ENCODE assay signal across 9 mouse cellular contexts in genomic region chr3:104599296-104600150, GRCm38 (mm10). TPM values are rescaled to one million over a fixed set of nuclear protein-coding genes. Genes with fewer than 3 reads are reported as not detected.
DNase-seq lines count a peak whose midpoint lies in the region; ATAC-seq and TF ChIP-seq lines count a peak whose summit lies in the region.
"Had no signal": no experiment of that assay in that cellular context is flagged by ENCODE, and none has a peak within 500 bp of the region (broad histone marks: within the 10 kb centered on the region; RNA-seq: fewer than 3 reads in every experiment).

No protein-coding gene starts in this region.

- intact Hi-C loops in gastrocnemius, postnatal 36 days (cut with DNase I), result no loop called here

- peaks cover 52% of the 10 kb centered on the region for H3K4me1 ChIP-seq in heart, embryonic 16.5 days (ENCODE audit: control insufficient read depth, insufficient read depth, low read length)
- peaks cover 17% of the 10 kb centered on the region; the same call in 1 of the 2 replicates for H3K4me1 ChIP-seq in small intestine, adult 2 months (ENCODE audit: control insufficient read depth, insufficient read depth, insufficient read length, low read length)

- no peak for TF ChIP-seq CTCF in small intestine, adult 2 months (IDR thresholded peaks at IDR 0.05; ENCODE audit: extremely low read depth, insufficient read length, insufficient replicate concordance, low read depth, low read length)

- no peaks in the 10 kb centered on the region for H3K9me3 ChIP-seq in heart, embryonic 16.5 days (replicated peaks; ENCODE audit: control insufficient read depth, low read length)
- H3K9me3 ChIP-seq: embryonic facial prominence, embryonic 13.5 days had no signal

- H3K4me3 ChIP-seq in heart, embryonic 16.5 days (ENCODE audit: low read length), result peak overlapping the region; percentile 30
- 0 out of 2 replicates have a peak overlapping the region, but pooled peaks have one; percentile 2 for H3K4me3 ChIP-seq in small intestine, adult 2 months (ENCODE audit: low read depth, low read length)
- H3K4me3 ChIP-seq: embryonic facial prominence, embryonic 13.5 days had no signal

- TF ChIP-seq POLR2A in small intestine, adult 2 months (IDR thresholded peaks at IDR 0.05; ENCODE audit: low read depth, low read length), result no peak

- H3K9ac ChIP-seq in heart, embryonic 16.5 days (ENCODE audit: low read length), result peak overlapping the region; percentile 48
- H3K9ac ChIP-seq: embryonic facial prominence, embryonic 13.5 days had no signal

- peak; percentile 94 for ATAC-seq in heart, embryonic 16.5 days (replicated peaks; ENCODE audit: extremely low read depth, insufficient read depth, low FRiP score)
- ATAC-seq in megakaryocyte, adult 5-6 weeks (ENCODE audit: poor library complexity, severe bottlenecking), result no peak

- H3K27me3 ChIP-seq in heart, embryonic 16.5 days (ENCODE audit: control insufficient read depth, insufficient read depth, low read length), result no peaks in the 10 kb centered on the region
- no peaks in the 10 kb centered on the region for H3K27me3 ChIP-seq in small intestine, adult 2 months (ENCODE audit: control insufficient read depth, insufficient read depth, low read length)
- H3K27me3 ChIP-seq: embryonic facial prominence, embryonic 13.5 days had no signal

- WGBS in heart, embryonic 16.5 days, result 33% methylated on average over 20 of the region's 20 CpGs
- 23% methylated on average over 20 of the region's 20 CpGs for WGBS in small intestine, adult 2 months

- peak; percentile 11 for DNase-seq in gastrocnemius, postnatal 10 days
- DNase-seq in gastrocnemius, postnatal 36 days, result no peak
- DNase-seq in kidney, postnatal 14 days, result peak; percentile 80
- no peak for DNase-seq in adrenal gland, postnatal 14 days
- DNase-seq in thymus, postnatal 0 days (ENCODE audit: low spot score), result no peak

- H3K27ac ChIP-seq in heart, embryonic 16.5 days (ENCODE audit: low read length), result peak overlapping the region; percentile 98
- peak overlapping the region; percentile 87 for H3K27ac ChIP-seq in small intestine, adult 2 months (ENCODE audit: insufficient read depth, low read depth, low read length)
- H3K27ac ChIP-seq: embryonic facial prominence, embryonic 13.5 days had no signal

- no peaks in the 10 kb centered on the region for H3K36me3 ChIP-seq in heart, embryonic 16.5 days (ENCODE audit: control insufficient read depth, insufficient read depth)
- no peaks in the 10 kb centered on the region for H3K36me3 ChIP-seq in small intestine, adult 2 months (ENCODE audit: control insufficient read depth, insufficient read depth, low read length)
- H3K36me3 ChIP-seq: embryonic facial prominence, embryonic 13.5 days had no signal

- peak overlapping the region; percentile 59 for H3K4me2 ChIP-seq in heart, embryonic 16.5 days (ENCODE audit: low read depth, low read length)
- H3K4me2 ChIP-seq: embryonic facial prominence, embryonic 13.5 days had no signal

RNA-seq across cellular contexts. Expression of gene Slc16a1, which starts 38.9 kb away (rescaled TPM):
- 10 to 100 TPM; 24.9 to 30.6 TPM for total RNA-seq in gastrocnemius, postnatal 10 days (2021)
- total RNA-seq in gastrocnemius, postnatal 36 days (2021), result 10 to 100 TPM; 20.3 to 27.5 TPM
- 79.9 and 84.1 TPM in 2 replicates for polyA plus RNA-seq in heart, embryonic 16.5 days (2015; fragmentation: Nextera tagmentation; extraction: Ambion mirVana)
- polyA plus RNA-seq in small intestine, adult 2 months (2012; rRNA removed), result 8.3 and 17.1 TPM in 2 replicates
- 77.1 and 104 TPM in 2 replicates for total RNA-seq in adrenal gland, postnatal 14 days (2021)
- 7.3 and 9.2 TPM in 2 replicates for total RNA-seq in megakaryocyte, adult 5-6 weeks (2015)
- total RNA-seq in megakaryocyte, adult 5-6 weeks (2017), result 10.6 and 12.7 TPM in 2 replicates
- 82.5 and 84.3 TPM in 2 replicates for polyA plus RNA-seq in thymus, postnatal 0 days (2015; fragmentation: Nextera tagmentation; extraction: Ambion mirVana)

Comparison
In these comparisons a context has a peak if more than half of its experiments do, and no peak if none do; other contexts are left out.
1. DNase-seq: peak in gastrocnemius, postnatal 10 days (single experiment) and kidney, postnatal 14 days (single experiment); none in gastrocnemius, postnatal 36 days (0 of 2), adrenal gland, postnatal 14 days (single experiment) and thymus, postnatal 0 days (single experiment).